Mouse (Mus musculus) forebrain, embryonic 16.5 days (tissue): ENCODE measurements around the gene Prm1. TPM values are rescaled to one million over a fixed set of nuclear protein-coding genes. Genes with fewer than 3 reads are reported as not detected.

ENCODE experiments used
- ATAC-seq: fragments of 200-750 bp; cut with Nextera tagmentation; 2 replicates; pipeline ENCODE4 v1.8.0; 2017; ENCODE audit warnings: mild to moderate bottlenecking, moderate library complexity
- H3K27ac ChIP-seq: fragments of 300-500 bp; sonication (generic); 2 replicates; pipeline ENCODE4 v1.5.1; 2014; ENCODE audit warnings: low read length, control low read depth
- H3K27me3 ChIP-seq: fragments of 300-500 bp; sonication (generic); replicated peaks from 2 replicates; pipeline ENCODE4 v1.6.1; 2014; ENCODE audit warnings: low read length; ENCODE audit not compliant: control insufficient read depth, insufficient read depth
- H3K36me3 ChIP-seq: fragments of 300-500 bp; sonication (generic); 2 replicates; pipeline ENCODE4 v1.6.1; 2014; ENCODE audit not compliant: control insufficient read depth, insufficient read depth
- H3K4me1 ChIP-seq: fragments of 300-500 bp; sonication (generic); replicated peaks from 2 replicates; pipeline ENCODE4 v1.6.1; 2014; ENCODE audit warnings: low read length; ENCODE audit not compliant: control insufficient read depth, insufficient read depth
- H3K4me2 ChIP-seq: fragments of 300-500 bp; sonication (generic); 2 replicates; pipeline ENCODE4 v1.6.1; 2014; ENCODE audit warnings: mild to moderate bottlenecking, low read length, control low read depth
- H3K4me3 ChIP-seq: fragments of 300-500 bp; sonication (generic); replicated peaks from 2 replicates; pipeline ENCODE4 v1.5.1; 2014; ENCODE audit warnings: mild to moderate bottlenecking, low read length, control low read depth
- H3K9ac ChIP-seq: fragments of 300-500 bp; sonication (generic); replicated peaks from 2 replicates; pipeline ENCODE4 v1.6.1; 2014; ENCODE audit warnings: low read depth, low read length, control low read depth
- H3K9me3 ChIP-seq: fragments of 300-500 bp; sonication (generic); 2 replicates; pipeline ENCODE4 v1.6.1; 2016; ENCODE audit warnings: low read length; ENCODE audit not compliant: control insufficient read depth
- WGBS: fragments of 180-500 bp; shearing (Covaris S2); extraction: QIAGEN DNeasy Blood & Tissue Kit; methylation state at CpG from one replicate; pipeline ENCODE4 v1.1.7; 2014; 5-methylcytosine and 5-hydroxymethylcytosine counted together
- polyA plus RNA-seq: library from polyadenylated mRNA; unstranded; fragments of >200 nt; fragmentation: Nextera tagmentation; extraction: Ambion mirVana; gene quantifications from 2 replicates; pipeline ENCODE4 v1.2.1, GENCODE M21; 2015

Prm1 gene
- polyA plus RNA-seq, 1 experiment from 2014 or later = not detected

DNA sequence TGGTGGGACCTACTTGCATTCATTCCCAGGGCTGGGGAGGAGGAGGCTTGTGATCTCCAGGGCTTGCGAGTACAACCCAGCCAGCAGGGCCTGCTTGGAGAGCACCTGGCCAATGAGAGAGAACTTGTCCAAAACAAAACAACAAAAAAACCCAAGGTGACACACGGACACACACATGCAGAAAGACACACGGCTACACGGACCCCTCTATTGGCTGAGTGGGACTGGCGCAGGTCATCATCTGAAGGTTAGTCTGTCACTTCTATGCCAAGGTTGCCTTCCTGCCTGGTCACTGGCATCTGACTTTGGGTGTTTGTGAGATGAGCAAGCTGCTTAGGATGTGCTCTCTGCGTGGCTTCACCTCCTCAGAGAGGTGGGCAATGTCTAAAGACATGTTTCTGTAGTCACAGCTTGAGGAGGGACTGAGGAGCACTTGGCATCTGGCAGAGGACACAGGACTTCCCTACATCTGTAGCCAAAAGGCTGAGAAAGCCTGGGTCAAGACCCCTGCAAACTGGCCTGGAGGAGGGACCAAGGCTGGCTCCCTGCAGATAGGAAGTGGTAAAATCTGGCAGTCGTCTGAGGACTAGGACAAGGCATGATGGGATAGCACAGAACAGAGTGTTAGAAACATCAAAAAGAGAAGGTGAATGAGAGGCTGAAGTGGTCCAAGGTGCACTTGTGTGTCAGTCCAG lies 22.3 kb upstream of the Prm1 start:
- no peaks in the 10 kb centered on the region for H3K36me3 ChIP-seq
- no peak overlapping the region for H3K4me3 ChIP-seq
- H3K9me3 ChIP-seq = no peaks in the 10 kb centered on the region
- no peak overlapping the region for H3K9ac ChIP-seq
- no peak overlapping the region for H3K27ac ChIP-seq
- H3K4me2 ChIP-seq = no peak overlapping the region
- H3K27me3 ChIP-seq = no peaks in the 10 kb centered on the region
- 86% methylated on average over 7 of the region's 7 CpGs for WGBS
- no peak for ATAC-seq
- H3K4me1 ChIP-seq = no peaks in the 10 kb centered on the region

DNA sequence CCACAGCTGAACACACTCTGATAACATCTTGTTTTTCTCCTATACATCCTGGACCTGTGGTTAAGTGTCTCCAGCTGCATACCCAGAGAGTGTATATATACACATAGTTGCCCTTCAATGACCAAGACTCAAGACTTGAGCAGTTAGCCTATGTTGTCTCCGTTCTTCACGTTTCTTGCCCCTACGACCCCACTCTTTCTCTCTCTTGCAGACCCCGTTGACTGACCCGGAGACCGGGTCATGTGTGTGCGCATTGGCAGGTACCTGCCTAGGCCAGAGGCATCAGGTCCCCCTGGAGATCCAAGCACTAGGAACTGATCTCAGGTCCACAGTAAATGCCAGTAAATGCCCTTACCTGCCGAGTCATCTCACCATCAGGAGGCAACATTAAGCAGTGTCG lies 21.6 kb upstream of the Prm1 start:
- ATAC-seq = no peak
- Histone ChIP-seq H3K4me1 (no peaks in the 10 kb centered on the region), H3K9me3 (no peaks in the 10 kb centered on the region), H3K27ac (no peak overlapping the region), H3K36me3 (no peaks in the 10 kb centered on the region), H3K4me2 (no peak overlapping the region), H3K4me3 (no peak overlapping the region), H3K9ac (no peak overlapping the region), H3K27me3 (no peaks in the 10 kb centered on the region)
- 92% methylated on average over 9 of the region's 9 CpGs for WGBS

DNA sequence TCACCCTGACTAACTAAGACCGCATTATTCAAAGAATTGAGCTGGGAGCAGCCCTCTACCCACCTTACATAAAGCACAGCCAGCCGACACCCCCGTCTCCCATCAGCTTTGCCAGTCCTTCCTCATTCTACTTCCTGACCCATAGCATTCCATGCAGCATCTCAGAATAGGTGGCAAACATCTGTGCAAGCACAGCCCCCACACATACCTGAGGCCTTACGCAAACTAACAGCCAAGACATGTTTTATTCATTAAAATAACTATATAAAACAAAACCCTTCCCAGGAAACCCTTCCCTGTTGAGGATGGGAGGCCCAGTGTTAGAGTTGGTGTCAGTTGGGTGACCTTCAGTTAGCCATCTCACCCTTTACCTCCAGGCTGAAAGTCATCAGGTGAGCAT lies 20.2 kb upstream of the Prm1 start:
- no peak overlapping the region for H3K4me3 ChIP-seq
- ATAC-seq = no peak
- H3K4me1 ChIP-seq = no peaks in the 10 kb centered on the region
- no peaks in the 10 kb centered on the region for H3K36me3 ChIP-seq
- H3K4me2 ChIP-seq = no peak overlapping the region
- H3K9ac ChIP-seq = no peak overlapping the region
- H3K9me3 ChIP-seq = no peaks in the 10 kb centered on the region
- no peak overlapping the region for H3K27ac ChIP-seq
- H3K27me3 ChIP-seq = no peaks in the 10 kb centered on the region
- WGBS = 93% methylated on average over 4 of the region's 4 CpGs

DNA sequence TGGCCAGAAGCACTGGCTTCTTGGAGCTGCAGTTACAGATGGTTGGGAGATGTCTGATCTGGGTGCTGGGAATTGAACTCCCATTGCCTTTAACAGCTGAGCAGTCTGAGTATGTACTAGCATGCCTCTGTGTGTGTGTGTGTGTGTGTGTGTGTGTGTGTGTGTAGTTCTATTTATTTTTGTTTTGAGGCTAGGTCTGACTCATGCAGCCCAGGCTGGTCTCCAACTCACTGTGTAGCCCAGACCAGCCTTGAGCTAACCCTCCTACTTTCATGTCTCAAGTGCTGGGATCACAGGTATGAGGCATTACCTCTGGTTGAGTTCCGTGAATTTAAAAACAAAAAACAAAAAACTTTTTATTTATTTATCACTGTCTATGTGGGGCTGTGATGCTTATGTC lies 18.9 kb upstream of the Prm1 start:
- Histone ChIP-seq H3K4me3 (no peak overlapping the region), H3K4me2 (no peak overlapping the region)
- no peak for ATAC-seq

DNA sequence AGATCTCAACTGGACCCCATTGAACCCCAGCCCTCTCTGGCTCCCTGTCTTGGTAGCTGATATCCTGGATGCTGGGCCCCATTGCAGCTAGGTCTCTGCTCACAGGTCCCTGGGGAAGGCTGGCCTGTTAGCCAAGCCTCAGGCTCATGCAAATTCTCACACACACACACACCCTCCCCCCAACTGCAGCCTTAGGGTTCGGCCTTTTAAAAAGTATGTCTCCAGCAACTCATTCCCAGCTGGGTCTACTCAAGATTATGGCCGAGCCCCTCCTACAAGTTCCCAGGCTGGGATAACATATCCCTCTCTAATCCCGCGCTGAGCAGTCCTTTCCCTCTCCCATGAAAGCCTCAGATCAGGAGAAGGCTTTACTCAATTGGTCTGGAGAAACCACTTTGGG lies 15.7 kb upstream of the Prm1 start:
- Histone ChIP-seq H3K9me3 (no peaks in the 10 kb centered on the region), H3K4me3 (no peak overlapping the region), H3K36me3 (no peaks in the 10 kb centered on the region), H3K4me2 (no peak overlapping the region), H3K9ac (no peak overlapping the region), H3K27me3 (no peaks in the 10 kb centered on the region), H3K4me1 (no peaks in the 10 kb centered on the region), H3K27ac (no peak overlapping the region)
- no peak for ATAC-seq
- WGBS = 72% methylated on average over 4 of the region's 4 CpGs

More for the DNA sequence above, 18.9 kb upstream of the Prm1 start:
- 95% methylated on average over 1 of the region's 1 CpGs for WGBS
- Histone ChIP-seq H3K27ac (no peak overlapping the region), H3K9ac (no peak overlapping the region), H3K27me3 (no peaks in the 10 kb centered on the region), H3K36me3 (no peaks in the 10 kb centered on the region), H3K4me1 (no peaks in the 10 kb centered on the region), H3K9me3 (no peaks in the 10 kb centered on the region)

DNA sequence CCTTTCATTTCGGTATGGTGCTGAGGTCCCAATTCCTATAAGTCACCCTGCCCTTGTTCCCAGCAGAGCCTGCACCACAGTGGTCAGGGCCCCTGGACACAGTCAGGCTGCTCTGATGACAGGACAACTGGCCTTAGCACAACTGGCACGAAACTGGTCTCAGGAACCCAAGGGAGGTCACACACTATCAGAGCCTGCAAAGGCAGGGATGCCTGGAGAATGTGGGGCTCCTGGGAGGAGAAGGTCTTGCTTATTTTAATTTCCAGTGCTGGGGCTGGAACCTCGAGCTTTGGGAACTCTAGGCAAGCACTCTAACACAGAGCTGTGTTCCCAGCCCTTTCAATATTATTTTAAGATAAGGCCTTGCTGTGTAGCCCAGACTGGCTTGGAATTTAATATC lies 14.3 kb upstream of the Prm1 start:
- no peak overlapping the region for H3K9ac ChIP-seq
- no peaks in the 10 kb centered on the region for H3K27me3 ChIP-seq
- H3K27ac ChIP-seq = no peak overlapping the region
- ATAC-seq = no peak
- no peaks in the 10 kb centered on the region for H3K36me3 ChIP-seq
- H3K9me3 ChIP-seq = no peaks in the 10 kb centered on the region
- WGBS = 75% methylated on average over 3 of the region's 3 CpGs
- no peaks in the 10 kb centered on the region for H3K4me1 ChIP-seq
- H3K4me3 ChIP-seq = no peak overlapping the region
- no peak overlapping the region for H3K4me2 ChIP-seq

DNA sequence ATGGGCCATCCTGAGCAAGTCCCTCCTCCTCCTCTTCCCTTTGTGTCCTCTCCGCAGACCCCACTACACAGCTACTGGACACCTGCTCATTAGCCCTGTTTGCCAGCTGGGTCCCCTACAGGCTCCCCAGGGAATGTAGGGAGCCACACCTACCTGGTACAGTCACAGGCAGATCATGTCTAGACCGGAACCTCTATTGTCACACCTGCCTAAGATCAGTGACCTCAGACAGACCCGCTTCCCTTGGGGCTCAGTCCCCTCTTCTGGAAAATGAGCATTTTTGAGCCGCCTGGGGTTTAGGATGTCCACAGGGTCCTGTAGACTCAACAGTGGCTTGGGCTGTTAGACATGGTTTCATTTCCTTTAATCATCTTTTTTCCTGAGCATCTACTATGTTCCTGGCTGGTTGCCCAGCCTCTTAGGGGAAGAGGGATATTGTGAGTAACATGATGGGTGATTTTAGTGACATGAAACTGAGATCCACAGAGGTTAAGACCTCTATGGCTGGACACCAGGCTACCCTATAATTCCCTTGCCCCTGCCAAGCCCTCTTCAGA lies 13.0 kb upstream of the Prm1 start:
- no peak for ATAC-seq
- H3K4me3 ChIP-seq = no peak overlapping the region
- no peaks in the 10 kb centered on the region for H3K36me3 ChIP-seq
- H3K27me3 ChIP-seq = no peaks in the 10 kb centered on the region
- H3K9ac ChIP-seq = no peak overlapping the region
- H3K9me3 ChIP-seq = no peaks in the 10 kb centered on the region
- no peak overlapping the region for H3K4me2 ChIP-seq
- H3K27ac ChIP-seq = no peak overlapping the region
- WGBS = 84% methylated on average over 4 of the region's 4 CpGs
- H3K4me1 ChIP-seq = no peaks in the 10 kb centered on the region

DNA sequence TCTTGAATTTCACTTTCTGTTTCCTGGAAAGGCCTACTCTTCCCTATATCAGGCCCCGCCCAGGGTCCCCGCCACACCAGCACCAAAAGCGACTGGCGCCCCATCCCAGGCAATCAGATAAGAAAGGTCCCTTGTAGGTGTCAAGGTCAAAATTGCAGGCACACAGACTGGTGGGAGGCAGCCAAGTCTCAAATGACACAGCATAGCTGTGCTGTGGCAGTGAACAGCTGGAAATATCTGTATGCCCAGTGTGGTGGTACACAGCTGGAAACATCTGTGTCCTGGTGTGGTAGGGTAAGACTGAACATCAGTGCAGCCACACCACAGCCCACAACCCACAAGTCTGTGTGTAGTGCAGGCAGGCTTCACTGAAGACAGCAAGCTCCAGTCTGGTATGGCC lies 9.2 kb upstream of the Prm1 start:
- no peak for ATAC-seq
- no peak overlapping the region for H3K9ac ChIP-seq

DNA sequence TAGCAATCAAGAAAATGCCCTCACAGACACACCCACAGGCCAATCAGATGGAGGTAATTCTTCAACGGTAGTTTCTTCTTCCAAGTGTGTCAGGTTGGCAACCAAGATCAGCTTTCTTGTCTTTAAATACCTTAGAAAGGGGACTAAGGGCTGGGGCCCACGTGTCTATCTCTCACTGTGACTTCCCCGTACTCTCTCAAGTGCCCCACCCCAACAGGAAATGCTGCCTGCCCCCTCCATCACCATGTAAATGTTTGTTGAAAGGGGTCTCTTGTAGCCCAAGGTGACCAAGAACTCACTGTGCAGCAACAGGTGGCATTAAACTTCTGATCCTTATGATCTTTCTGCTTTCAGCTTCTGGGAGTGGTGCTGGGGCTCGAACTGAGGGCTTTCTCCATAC lies 8.1 kb upstream of the Prm1 start:
- 71% methylated on average over 4 of the region's 4 CpGs for WGBS
- Histone ChIP-seq H3K4me2 (no peak overlapping the region), H3K9ac (no peak overlapping the region), H3K36me3 (no peaks in the 10 kb centered on the region), H3K9me3 (no peaks in the 10 kb centered on the region), H3K27ac (no peak overlapping the region), H3K4me1 (no peaks in the 10 kb centered on the region), H3K4me3 (no peak overlapping the region), H3K27me3 (no peaks in the 10 kb centered on the region)
- ATAC-seq = no peak

More for the DNA sequence above, 9.2 kb upstream of the Prm1 start:
- Histone ChIP-seq H3K4me1 (no peaks in the 10 kb centered on the region), H3K4me2 (no peak overlapping the region), H3K27ac (no peak overlapping the region), H3K9me3 (no peaks in the 10 kb centered on the region), H3K4me3 (no peak overlapping the region), H3K27me3 (no peaks in the 10 kb centered on the region), H3K36me3 (no peaks in the 10 kb centered on the region)
- WGBS = 94% methylated on average over 4 of the region's 4 CpGs
